Mouse (Mus musculus) embryonic facial prominence, embryonic 15.5 days (tissue): ENCODE results near the gene Ciapin1. TPM values are rescaled to one million over a fixed set of nuclear protein-coding genes. Genes with fewer than 3 reads are reported as not detected.

Source experiments
- ATAC-seq: fragments of 200-750 bp; cut with Nextera tagmentation; 2 replicates; pipeline ENCODE4 v1.8.0; 2017; ENCODE audit warnings: low read depth, moderate TSS enrichment; ENCODE audit not compliant: insufficient number of reproducible peaks, low FRiP score, low TSS enrichment
- H3K27ac ChIP-seq: fragments of 300-500 bp; sonication (generic); replicated peaks from 2 replicates; pipeline ENCODE4 v1.5.1; 2015; ENCODE audit warnings: mild to moderate bottlenecking, inconsistent platforms
- H3K27me3 ChIP-seq: fragments of 300-500 bp; sonication (generic); 2 replicates; pipeline ENCODE4 v1.6.1; 2015; ENCODE audit warnings: inconsistent platforms
- H3K36me3 ChIP-seq: fragments of 300-500 bp; sonication (generic); 2 replicates; pipeline ENCODE4 v1.6.1; 2015; ENCODE audit warnings: mild to moderate bottlenecking, inconsistent platforms
- H3K4me1 ChIP-seq: fragments of 300-500 bp; sonication (generic); 2 replicates; pipeline ENCODE4 v1.6.1; 2015; ENCODE audit warnings: inconsistent platforms
- H3K4me2 ChIP-seq: fragments of 300-500 bp; sonication (generic); replicated peaks from 2 replicates; pipeline ENCODE4 v1.6.1; 2015; ENCODE audit warnings: mild to moderate bottlenecking, inconsistent platforms
- H3K4me3 ChIP-seq: fragments of 300-500 bp; sonication (generic); replicated peaks from 2 replicates; pipeline ENCODE4 v1.5.1; 2015; ENCODE audit warnings: mild to moderate bottlenecking, inconsistent platforms
- H3K9ac ChIP-seq: fragments of 300-500 bp; sonication (generic); 2 replicates; pipeline ENCODE4 v1.6.1; 2015; ENCODE audit warnings: inconsistent platforms
- H3K9me3 ChIP-seq: fragments of 300-500 bp; sonication (generic); replicated peaks from 2 replicates; pipeline ENCODE4 v1.6.1; 2016; ENCODE audit warnings: inconsistent platforms
- WGBS: fragments of 180-500 bp; shearing (Covaris S2); methylation state at CpG from one replicate; pipeline ENCODE4 v1.1.7; 2015; 5-methylcytosine and 5-hydroxymethylcytosine counted together
- polyA plus RNA-seq: library from polyadenylated mRNA; unstranded; fragments of >200 nt; fragmentation: Nextera tagmentation; extraction: Ambion mirVana; gene quantifications from 2 replicates; pipeline ENCODE4 v1.2.1, GENCODE M21; 2015

Ciapin1 gene
- polyA plus RNA-seq, 1 experiment from 2014 or later = 81.7 TPM

- H3K4me3 ChIP-seq = no peak overlapping the region
- H3K4me1 ChIP-seq = 0 out of 2 replicates have a peak, but pooled peaks cover 5% of the 10 kb centered on the region
- H3K27ac ChIP-seq = no peak overlapping the region
- no peak for ATAC-seq
- H3K27me3 ChIP-seq = no peaks in the 10 kb centered on the region
- H3K9ac ChIP-seq = no peak overlapping the region
- peaks cover 37% of the 10 kb centered on the region for H3K36me3 ChIP-seq
- H3K9me3 ChIP-seq = no peaks in the 10 kb centered on the region
- 84% methylated on average over 2 of the region's 2 CpGs for whole genome bisulfite sequencing
- no peak overlapping the region for H3K4me2 ChIP-seq
Measured at GRCm38 (mm10) chr8:94821381-94821780, 16.8 kb downstream of the Ciapin1 start.

GRCm38 (mm10) chr8:94820553-94820952 lies 17.6 kb downstream of the Ciapin1 start:
- no peaks in the 10 kb centered on the region for H3K9me3 ChIP-seq
- H3K27ac ChIP-seq = no peak overlapping the region; the same call in 1 of the 2 replicates
- no peaks in the 10 kb centered on the region for H3K27me3 ChIP-seq
- peaks cover 32% of the 10 kb centered on the region for H3K36me3 ChIP-seq
- H3K9ac ChIP-seq = no peak overlapping the region
- no peak overlapping the region for H3K4me3 ChIP-seq
- peak; percentile 35; the same call in 1 of the 2 replicates for ATAC-seq
- 55% methylated on average over 7 of the region's 7 CpGs for WGBS
- H3K4me1 ChIP-seq = 0 out of 2 replicates have a peak, but pooled peaks cover 5% of the 10 kb centered on the region
- no peak overlapping the region for H3K4me2 ChIP-seq

GRCm38 (mm10) chr8:94819671-94820179 lies 18.4 kb downstream of the Ciapin1 start:
- WGBS = 82% methylated on average over 6 of the region's 6 CpGs
- Histone ChIP-seq H3K36me3 (peaks cover 26% of the 10 kb centered on the region), H3K4me1 (0 out of 2 replicates have a peak, but pooled peaks cover 5% of the 10 kb centered on the region), H3K27me3 (no peaks in the 10 kb centered on the region), H3K4me3 (no peak overlapping the region), H3K27ac (no peak overlapping the region), H3K9ac (no peak overlapping the region), H3K9me3 (no peaks in the 10 kb centered on the region), H3K4me2 (no peak overlapping the region)
- no peak for ATAC-seq

- Histone ChIP-seq H3K27me3 (no peaks in the 10 kb centered on the region), H3K9ac (no peak overlapping the region), H3K4me3 (no peak overlapping the region), H3K9me3 (no peaks in the 10 kb centered on the region), H3K27ac (no peak overlapping the region), H3K4me1 (0 out of 2 replicates have a peak, but pooled peaks cover 3% of the 10 kb centered on the region), H3K4me2 (no peak overlapping the region), H3K36me3 (peaks cover 8% of the 10 kb centered on the region)
- ATAC-seq = no peak
- 87% methylated on average over 11 of the region's 11 CpGs for WGBS
Measured at GRCm38 (mm10) chr8:94817933-94818332, 20.2 kb downstream of the Ciapin1 start.

- H3K27ac ChIP-seq = no peak overlapping the region
- H3K4me3 ChIP-seq = no peak overlapping the region
- no peak for ATAC-seq
- WGBS = 5% methylated on average over 1 of the region's 1 CpGs
- no peaks in the 10 kb centered on the region for H3K9me3 ChIP-seq
- no peaks in the 10 kb centered on the region for H3K27me3 ChIP-seq
- H3K4me2 ChIP-seq = no peak overlapping the region
- no peaks in the 10 kb centered on the region for H3K36me3 ChIP-seq
- H3K4me1 ChIP-seq = peaks cover 5% of the 10 kb centered on the region
- H3K9ac ChIP-seq = no peak overlapping the region
Measured at GRCm38 (mm10) chr8:94814556-94814955, 23.6 kb downstream of the Ciapin1 start.

GRCm38 (mm10) chr8:94812645-94813098 lies 25.5 kb downstream of the Ciapin1 start:
- peaks cover 5% of the 10 kb centered on the region for H3K4me1 ChIP-seq
- H3K4me2 ChIP-seq = peak overlapping the region; percentile 38; the same call in 1 of the 2 replicates
- H3K4me3 ChIP-seq = 0 out of 2 replicates have a peak overlapping the region, but pooled peaks have one; percentile 12
- H3K9me3 ChIP-seq = no peaks in the 10 kb centered on the region
- H3K9ac ChIP-seq = no peak overlapping the region
- no peaks in the 10 kb centered on the region for H3K36me3 ChIP-seq
- no peaks in the 10 kb centered on the region for H3K27me3 ChIP-seq
- H3K27ac ChIP-seq = no peak overlapping the region
- no peak; the same call in 1 of the 2 replicates for ATAC-seq
- 29% methylated on average over 6 of the region's 6 CpGs for WGBS

GRCm38 (mm10) chr8:94811654-94812053 lies 26.5 kb downstream of the Ciapin1 start:
- 64% methylated on average over 6 of the region's 6 CpGs for WGBS

GRCm38 (mm10) chr8:94810855-94811254 lies 27.3 kb downstream of the Ciapin1 start:
- no peaks in the 10 kb centered on the region for H3K27me3 ChIP-seq
- H3K4me2 ChIP-seq = no peak overlapping the region
- no peak overlapping the region for H3K9ac ChIP-seq
- H3K36me3 ChIP-seq = no peaks in the 10 kb centered on the region
- peaks cover 5% of the 10 kb centered on the region for H3K4me1 ChIP-seq
- H3K27ac ChIP-seq = no peak overlapping the region
- ATAC-seq = no peak
- no peak overlapping the region for H3K4me3 ChIP-seq
- 72% methylated on average over 5 of the region's 5 CpGs for WGBS
- no peaks in the 10 kb centered on the region for H3K9me3 ChIP-seq

More at GRCm38 (mm10) chr8:94811654-94812053, 26.5 kb downstream of the Ciapin1 start:
- Histone ChIP-seq H3K27ac (no peak overlapping the region), H3K9ac (no peak overlapping the region), H3K36me3 (no peaks in the 10 kb centered on the region), H3K4me3 (no peak overlapping the region), H3K9me3 (no peaks in the 10 kb centered on the region), H3K4me1 (peaks cover 5% of the 10 kb centered on the region), H3K27me3 (no peaks in the 10 kb centered on the region), H3K4me2 (no peak overlapping the region)
- no peak for ATAC-seq

GRCm38 (mm10) chr8:94810153-94810552 lies 28.0 kb downstream of the Ciapin1 start, which contains the start of gene Ccl17:
Ccl17 (plus strand) TSS chr8:94810453.
- H3K27me3 ChIP-seq = no peaks in the 10 kb centered on the region
- no peaks in the 10 kb centered on the region for H3K9me3 ChIP-seq
- ATAC-seq = no peak
- 58% methylated on average over 3 of the region's 3 CpGs for WGBS
- H3K4me3 ChIP-seq = no peak within 1 kb of the TSS
- no peaks in the 10 kb centered on the region for H3K36me3 ChIP-seq
- peaks cover 5% of the 10 kb centered on the region for H3K4me1 ChIP-seq
- H3K9ac ChIP-seq = no peak within 1 kb of the TSS
- H3K4me2 ChIP-seq = no peak within 1 kb of the TSS
- H3K27ac ChIP-seq = no peak within 1 kb of the TSS

- H3K27me3 ChIP-seq = no peaks in the 10 kb centered on the region
- no peak overlapping the region for H3K4me3 ChIP-seq
- peaks cover 5% of the 10 kb centered on the region for H3K4me1 ChIP-seq
- ATAC-seq = no peak
- 74% methylated on average over 6 of the region's 6 CpGs for WGBS
- no peak overlapping the region for H3K4me2 ChIP-seq
- no peaks in the 10 kb centered on the region for H3K36me3 ChIP-seq
- H3K27ac ChIP-seq = no peak overlapping the region
- no peak overlapping the region for H3K9ac ChIP-seq
- no peaks in the 10 kb centered on the region for H3K9me3 ChIP-seq
Measured at GRCm38 (mm10) chr8:94808372-94808771, 29.8 kb downstream of the Ciapin1 start.

- H3K4me1 ChIP-seq = peaks cover 2% of the 10 kb centered on the region
- WGBS = 42% methylated on average over 7 of the region's 7 CpGs
- H3K27me3 ChIP-seq = no peaks in the 10 kb centered on the region
- no peak overlapping the region for H3K27ac ChIP-seq
- no peak overlapping the region for H3K4me2 ChIP-seq
- ATAC-seq = no peak
- no peaks in the 10 kb centered on the region for H3K36me3 ChIP-seq
- H3K4me3 ChIP-seq = no peak overlapping the region
- H3K9ac ChIP-seq = no peak overlapping the region
- H3K9me3 ChIP-seq = no peaks in the 10 kb centered on the region
Measured at GRCm38 (mm10) chr8:94807506-94807905, 30.7 kb downstream of the Ciapin1 start.

- H3K27me3 ChIP-seq = no peaks in the 10 kb centered on the region
- H3K36me3 ChIP-seq = no peaks in the 10 kb centered on the region
- 73% methylated on average over 4 of the region's 4 CpGs for WGBS
- no peaks in the 10 kb centered on the region for H3K4me1 ChIP-seq
- no peak overlapping the region for H3K4me2 ChIP-seq
- no peak overlapping the region for H3K9ac ChIP-seq
- H3K27ac ChIP-seq = no peak overlapping the region
- no peaks in the 10 kb centered on the region for H3K9me3 ChIP-seq
- no peak overlapping the region for H3K4me3 ChIP-seq
- no peak for ATAC-seq
Measured at GRCm38 (mm10) chr8:94805811-94806210, 32.3 kb downstream of the Ciapin1 start.
